Mouse (Mus musculus): ENCODE measurements around the gene Capn7.

- no peak for TF ChIP-seq CTCF (conservative IDR thresholded peaks at IDR 0.05; ENCODE audit: low read length)
- no peak for TF ChIP-seq NANOG (IDR thresholded peaks at IDR 0.05; ENCODE audit: borderline replicate concordance, low read length)
These were observed 53.1 kb downstream of the Capn7 start for GRCm38 (mm10) chr14:31389421-31390147.

Data from E14TG2a.4 (cell line).